Mouse (Mus musculus): ENCODE results near the gene Ptcd1. TPM values are rescaled to one million over a fixed set of nuclear protein-coding genes. Genes with fewer than 3 reads are reported as not detected.

Ptcd1 gene
- total and polyA plus RNA-seq, 3 experiments, result 11.4 to 13.9 (median 11.7) TPM

DNA sequence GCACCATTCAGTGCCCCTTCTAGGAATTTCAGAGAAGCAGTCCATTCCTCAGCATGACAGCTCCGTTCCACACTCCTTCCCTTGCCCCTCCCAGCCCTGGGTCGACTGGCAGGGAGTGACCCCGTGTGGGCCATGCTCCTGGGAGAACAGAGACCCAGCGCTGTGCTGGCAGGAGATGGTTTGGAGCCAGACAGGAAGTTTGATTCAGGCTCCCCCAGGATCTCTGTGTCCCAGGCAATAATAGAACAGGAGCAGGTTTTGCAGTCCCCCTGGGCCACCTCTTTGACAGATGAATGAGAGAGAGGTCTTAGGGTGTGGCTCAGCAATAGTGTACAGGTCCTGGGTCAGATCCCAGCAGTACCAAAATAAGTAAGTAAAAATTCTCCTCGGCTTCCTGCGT, 48.9 kb downstream of the Ptcd1 start:
- peaks cover 40 to 60% of the 10 kb centered on the region in 2 experiments for H3K36me3 ChIP-seq (replicated peaks in 1 of 2; ENCODE audit: control insufficient read depth in 1 of 2, insufficient read depth in 1 of 2, low read length in 1 of 2)
- TF ChIP-seq EP300 (IDR thresholded peaks at IDR 0.05; ENCODE audit: low read length) (no peak), NRF1 (IDR thresholded peaks at IDR 0.05; ENCODE audit: low read depth, low read length) (no peak), SMC3 (IDR thresholded peaks at IDR 0.05; ENCODE audit: low read depth, low read length) (no peak), MXI1 (IDR thresholded peaks at IDR 0.05; ENCODE audit: low read depth, low read length) (no peak), CHD1 (IDR thresholded peaks at IDR 0.05; ENCODE audit: low read depth, low read length) (no peak), ZC3H11A (IDR thresholded peaks at IDR 0.05; ENCODE audit: low read depth, low read length) (no peak), ELF1 (IDR thresholded peaks at IDR 0.05; ENCODE audit: low read depth, low read length) (no peak), BHLHE40 (IDR thresholded peaks at IDR 0.05; ENCODE audit: low read depth, low read length) (no peak), ZMIZ1 (IDR thresholded peaks at IDR 0.05; ENCODE audit: low read depth, low read length) (no peak)
- dilution Hi-C loops (cut with MboI; ENCODE audit: extremely low pct_ligation_motif_present, extremely low pct_unique_long_range_greater_than_20kb, low sequenced_read_pairs) (no loop called here), in situ Hi-C loops (cut with MboI; ENCODE audit: low pct_ligation_motif_present, low pct_unique_long_range_greater_than_20kb, low sequenced_read_pairs) (no loop called here)
- H3K4me1 ChIP-seq (ENCODE audit: control insufficient read depth in 1 of 2, insufficient read depth in 2 of 2), result peaks cover 2 to 13% of the 10 kb centered on the region in 2 experiments; a peak in 2 of 4 replicates
- no peak overlapping the region for H3K9ac ChIP-seq (ENCODE audit: insufficient read depth, low read depth)
- H3K27me3 ChIP-seq (replicated peaks), result no peaks in the 10 kb centered on the region
- peaks cover 12% of the 10 kb centered on the region for H3K9me3 ChIP-seq (replicated peaks; ENCODE audit: low read length)
- H3K4me3 ChIP-seq (replicated peaks in 1 of 3; ENCODE audit: low read depth in 2 of 3, low read length in 2 of 3, poor library complexity in 1 of 3), result no peak overlapping the region
- H3K27ac ChIP-seq (ENCODE audit: insufficient read depth, low read depth), result no peak overlapping the region
- H3K4me2 ChIP-seq (ENCODE audit: insufficient read depth, low read depth, poor library complexity, severe bottlenecking), result no peak overlapping the region
- no peak for DNase-seq (ENCODE audit: extremely low read depth)
- peaks cover 70% of the 10 kb centered on the region for H3K79me2 ChIP-seq (replicated peaks; ENCODE audit: control insufficient read depth, extremely low read depth, insufficient read depth, poor library complexity, severe bottlenecking)

DNA sequence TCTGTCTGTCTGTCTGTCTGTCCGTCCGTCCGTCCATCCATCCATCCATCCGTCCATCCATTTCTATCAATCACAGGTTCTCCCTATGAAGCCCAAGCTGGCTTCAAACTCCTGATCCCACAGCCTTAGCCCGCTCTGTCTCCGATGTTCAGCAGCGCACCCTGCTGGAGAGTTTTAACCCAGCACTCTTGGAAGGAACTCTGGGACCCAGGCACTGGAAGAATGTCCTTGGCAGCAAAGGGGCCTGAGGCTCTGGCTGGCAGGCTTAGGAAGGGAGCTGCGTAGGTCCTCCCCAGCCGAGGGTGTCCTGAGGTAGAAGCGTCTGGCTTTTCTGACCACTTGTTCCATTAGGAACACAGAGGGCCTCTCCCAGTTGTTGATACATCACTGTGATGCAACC, 50.0 kb downstream of the Ptcd1 start:
- dilution Hi-C loops (cut with MboI; ENCODE audit: extremely low pct_ligation_motif_present, extremely low pct_unique_long_range_greater_than_20kb, low sequenced_read_pairs), result no loop called here
- Histone ChIP-seq H3K9ac (ENCODE audit: insufficient read depth, low read depth) (peak overlapping the region; percentile 77), H3K4me1 (ENCODE audit: control insufficient read depth in 1 of 2, insufficient read depth in 2 of 2) (peaks cover 2 to 13% of the 10 kb centered on the region in 2 experiments; a peak in 2 of 4 replicates), H3K36me3 (replicated peaks in 1 of 2; ENCODE audit: control insufficient read depth in 1 of 2, insufficient read depth in 1 of 2, low read length in 1 of 2) (peaks cover 31 to 55% of the 10 kb centered on the region in 2 experiments), H3K4me3 (replicated peaks in 1 of 3; ENCODE audit: low read depth in 2 of 3, low read length in 2 of 3, poor library complexity in 1 of 3) (peak overlapping the region; percentile 20 to 97 (median 49)), H3K9me3 (replicated peaks; ENCODE audit: low read length) (peaks cover 12% of the 10 kb centered on the region), H3K4me2 (ENCODE audit: insufficient read depth, low read depth, poor library complexity, severe bottlenecking) (peak overlapping the region; percentile 87), H3K27me3 (replicated peaks) (no peaks in the 10 kb centered on the region), H3K79me2 (replicated peaks; ENCODE audit: control insufficient read depth, extremely low read depth, insufficient read depth, poor library complexity, severe bottlenecking) (peaks cover 70% of the 10 kb centered on the region), H3K27ac (ENCODE audit: insufficient read depth, low read depth) (peak overlapping the region; percentile 65)
- peak; percentile 21 to 72; a peak in 2 of 4 replicates for TF ChIP-seq CTCF (conservative IDR thresholded peaks at IDR 0.05 in 1 of 2, IDR thresholded peaks at IDR 0.05 in 1 of 2; ENCODE audit: low read depth in 2 of 2, low read length in 2 of 2)
- TF ChIP-seq JUN (IDR thresholded peaks at IDR 0.05; ENCODE audit: insufficient read depth, low read depth, low read length), result no peak
- TF ChIP-seq CHD1 (IDR thresholded peaks at IDR 0.05; ENCODE audit: low read depth, low read length), result no peak
- no peak for TF ChIP-seq MAX (IDR thresholded peaks at IDR 0.05; ENCODE audit: low read length)
- no peak for TF ChIP-seq MXI1 (IDR thresholded peaks at IDR 0.05; ENCODE audit: low read depth, low read length)
- no peak for TF ChIP-seq KAT2A (IDR thresholded peaks at IDR 0.05; ENCODE audit: insufficient replicate concordance, low read length)
- no peak for TF ChIP-seq TBP (conservative IDR thresholded peaks at IDR 0.05; ENCODE audit: low read depth, low read length)
- TF ChIP-seq PAX5 (IDR thresholded peaks at IDR 0.05; ENCODE audit: low read length), result no peak
- no peak for TF ChIP-seq ELF1 (IDR thresholded peaks at IDR 0.05; ENCODE audit: low read depth, low read length)
- no peak for TF ChIP-seq ZKSCAN1 (IDR thresholded peaks at IDR 0.05; ENCODE audit: borderline replicate concordance, low read depth, low read length)
- TF ChIP-seq HCFC1 (IDR thresholded peaks at IDR 0.05; ENCODE audit: low read depth, low read length), result no peak
- no peak for TF ChIP-seq NRF1 (IDR thresholded peaks at IDR 0.05; ENCODE audit: low read depth, low read length)
- TF ChIP-seq MAFK (IDR thresholded peaks at IDR 0.05; ENCODE audit: insufficient replicate concordance, low read length), result no peak
- TF ChIP-seq RAD21 (IDR thresholded peaks at IDR 0.05; ENCODE audit: low read depth, low read length), result peak; percentile 17
- no peak for TF ChIP-seq CHD2 (IDR thresholded peaks at IDR 0.05; ENCODE audit: low read length)
- no peak for TF ChIP-seq SIN3A (IDR thresholded peaks at IDR 0.05; ENCODE audit: low read length)
- peak; percentile 13; the same call in 1 of the 2 replicates for TF ChIP-seq SMC3 (IDR thresholded peaks at IDR 0.05; ENCODE audit: low read depth, low read length)
- TF ChIP-seq MYC (IDR thresholded peaks at IDR 0.05; ENCODE audit: low read depth, low read length), result no peak
- no peak for TF ChIP-seq POLR2AphosphoS2 (IDR thresholded peaks at IDR 0.05; ENCODE audit: low read depth, low read length)
- DNase-seq (ENCODE audit: extremely low read depth), result peak; percentile 75
- in situ Hi-C loops (cut with MboI; ENCODE audit: low pct_ligation_motif_present, low pct_unique_long_range_greater_than_20kb, low sequenced_read_pairs), result no loop called here

Data from CH12.LX (cell line).